Mouse (Mus musculus): ENCODE data around the gene Csrnp3.

DNA sequence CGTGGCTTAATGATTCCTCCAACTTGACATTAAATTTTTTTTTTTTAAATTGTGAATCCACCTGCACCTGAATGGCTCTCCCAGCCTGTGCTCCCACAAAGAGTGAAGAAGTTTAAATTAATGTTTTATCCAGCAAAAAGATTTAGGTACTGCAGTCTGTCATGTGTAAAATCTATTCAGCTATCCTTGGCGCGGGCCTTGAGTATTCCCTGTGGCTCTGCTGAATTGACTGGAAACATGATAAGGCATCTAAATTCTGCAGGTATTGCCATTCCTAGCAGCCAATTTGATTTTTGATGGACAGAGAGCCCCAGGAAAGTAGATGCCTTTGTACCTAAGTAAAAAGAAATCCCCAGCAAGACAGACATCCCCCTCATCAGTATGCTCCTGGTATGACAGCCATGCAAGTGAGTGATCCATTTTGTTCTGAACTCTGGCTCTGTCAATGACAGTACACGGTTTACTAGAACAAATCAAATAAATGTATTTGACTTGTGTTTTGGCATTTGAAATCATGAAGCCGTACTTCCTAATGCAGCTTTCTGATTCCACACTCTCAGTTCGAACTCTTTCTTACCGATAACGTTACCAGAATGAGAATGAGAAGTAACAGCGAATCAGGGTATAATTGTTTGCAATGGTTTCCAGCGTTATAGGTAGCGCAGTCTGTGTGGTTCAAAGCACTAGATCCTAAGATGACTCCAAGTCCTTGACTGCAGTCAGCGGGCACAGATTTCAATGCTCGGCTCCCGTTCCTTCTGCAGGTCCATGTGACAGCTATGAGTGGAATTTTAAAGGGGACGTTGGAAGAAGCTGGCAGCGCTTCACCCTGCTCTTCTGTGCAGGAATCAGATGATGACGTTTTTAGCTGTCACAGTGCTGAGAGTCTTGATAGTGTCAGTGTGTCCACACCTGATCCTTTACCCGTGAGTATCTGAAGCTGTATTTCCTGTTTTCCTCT lies 14.5 kb downstream of the Csrnp3 start:
- TF ChIP-seq CTCF (IDR thresholded peaks at IDR 0.05; ENCODE audit: borderline replicate concordance, control insufficient read depth, extremely low read depth, insufficient read depth, low read length, poor library complexity) (no peak), POLR2A (IDR thresholded peaks at IDR 0.05; ENCODE audit: control insufficient read depth, extremely low read depth, insufficient read depth, low read length, poor library complexity) (no peak)
